Mouse (Mus musculus) G1E (cell line): ENCODE measurements around the gene Mgll. TPM values are rescaled to one million over a fixed set of nuclear protein-coding genes. Genes with fewer than 3 reads are reported as not detected.

Experiments
- ATAC-seq: 2 replicates; pipeline ENCODE4 v1.8.0; 2016; ENCODE audit warnings: mild to moderate bottlenecking; ENCODE audit not compliant: insufficient number of reproducible peaks, poor library complexity, low FRiP score, severe bottlenecking; ENCODE audit errors: extremely low read depth
- DNase-seq: peaks from one replicate; pipeline ENCODE4 v3.0.0; 2012; ENCODE audit warnings: low spot score
- H3K27me3 ChIP-seq: 2 replicates; pipeline ENCODE4 v1.6.1; 2012; ENCODE audit warnings: mild to moderate bottlenecking, low read length, inconsistent platforms; ENCODE audit not compliant: insufficient read depth
- H3K36me3 ChIP-seq: replicated peaks from 2 replicates; pipeline ENCODE3; 2012; ENCODE audit warnings: mild to moderate bottlenecking, inconsistent platforms
- H3K4me1 ChIP-seq: 2 replicates; pipeline ENCODE4 v1.6.1; 2012; ENCODE audit warnings: low read depth, low read length, inconsistent platforms, mixed read lengths; ENCODE audit not compliant: insufficient read depth
- H3K4me3 ChIP-seq: 2 replicates; pipeline ENCODE4 v1.5.1; 2012; ENCODE audit warnings: low read depth, mild to moderate bottlenecking, inconsistent platforms, low read length, moderate library complexity, mixed read lengths
- H3K9me3 ChIP-seq: replicated peaks from 2 replicates; pipeline ENCODE4 v1.6.1; 2012; ENCODE audit warnings: inconsistent platforms
- CTCF ChIP-seq: IDR thresholded peaks from 2 replicates; pipeline ENCODE4 v1.5.1; 2012; ENCODE audit warnings: low read depth, low read length, inconsistent platforms, mixed read lengths
- GATA1 ChIP-seq: IDR thresholded peaks from 2 replicates; pipeline ENCODE4 v1.6.1; 2012; ENCODE audit warnings: borderline replicate concordance, low read length, inconsistent platforms, mixed read lengths
- GATA2 ChIP-seq: IDR thresholded peaks from 2 replicates; pipeline ENCODE4 v1.6.1; 2012; ENCODE audit warnings: low read depth, low read length, inconsistent platforms, borderline replicate concordance
- POLR2AphosphoS5 ChIP-seq: IDR thresholded peaks from 2 replicates; pipeline ENCODE4 v1.6.1; 2012; ENCODE audit warnings: low read depth, low read length, inconsistent platforms; ENCODE audit not compliant: insufficient replicate concordance
- TAL1 ChIP-seq: conservative IDR thresholded peaks from 2 replicates; pipeline ENCODE4 v1.6.1; 2012; ENCODE audit warnings: low read depth, low read length, inconsistent platforms, mixed read lengths
- polyA plus RNA-seq: library from polyadenylated mRNA; stranded (reverse); fragments of >175 nt; gene quantifications from 2 replicates; pipeline ENCODE4 v1.2.3, GENCODE M21; 2012
- total RNA-seq, 2 experiments: library from RNA; stranded (forward) in 1 of 2; stranded (reverse) in 1 of 2; fragments of 200-1000 nt in 1 of 2; fragments of >200 nt in 1 of 2; fragmentation: Nextera tagmentation in 1 of 2; gene quantifications; 2 replicates each; pipeline ENCODE4 v1.2.3; 2014 to 2017

Mgll gene
- total and polyA plus RNA-seq, 3 experiments: 0.03 to 41.5 (median 0.11) TPM

GRCm38 (mm10) chr6:88800735-88801134 lies 76.5 kb downstream of the Mgll start:
- ATAC-seq (no peak), DNase-seq (no peak)
- Histone ChIP-seq H3K4me3 (no peak overlapping the region), H3K9me3 (no peaks in the 10 kb centered on the region), H3K27me3 (peaks cover 44% of the 10 kb centered on the region), H3K36me3 (no peaks in the 10 kb centered on the region), H3K4me1 (no peaks in the 10 kb centered on the region)
- no peak for TF ChIP-seq POLR2AphosphoS5
- TF ChIP-seq CTCF: no peak

DNA sequence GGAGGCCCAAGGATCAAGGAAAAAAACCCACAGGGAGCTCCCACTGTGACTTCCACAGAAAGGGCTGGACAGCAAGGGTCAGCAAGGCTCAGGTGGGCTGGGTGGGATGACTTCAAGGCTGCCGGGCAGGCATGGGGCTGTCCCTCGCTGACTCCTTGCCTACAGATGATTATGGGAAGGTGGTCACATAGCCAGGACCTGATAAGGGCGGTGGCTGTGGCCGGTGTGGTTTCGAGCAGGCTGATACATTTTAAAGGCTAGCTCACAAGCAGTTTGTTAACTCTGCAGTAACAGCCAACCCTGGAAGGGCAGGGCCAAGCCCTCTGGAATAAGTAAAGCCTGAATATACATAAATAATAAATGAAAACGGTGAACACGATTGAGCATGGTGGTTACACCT lies 78.8 kb downstream of the Mgll start:
- H3K36me3 ChIP-seq: no peaks in the 10 kb centered on the region
- H3K9me3 ChIP-seq: no peaks in the 10 kb centered on the region
- ATAC-seq (no peak), DNase-seq (no peak)
- TF ChIP-seq GATA1 (no peak), TAL1 (no peak)
- H3K4me3 ChIP-seq: no peak overlapping the region
- H3K4me1 ChIP-seq: no peaks in the 10 kb centered on the region
- peaks cover 35% of the 10 kb centered on the region for H3K27me3 ChIP-seq

- Histone ChIP-seq H3K27me3 (peaks cover 38% of the 10 kb centered on the region), H3K4me1 (no peaks in the 10 kb centered on the region), H3K36me3 (no peaks in the 10 kb centered on the region), H3K4me3 (no peak overlapping the region), H3K9me3 (no peaks in the 10 kb centered on the region)
- TF ChIP-seq POLR2AphosphoS5 (no peak), TAL1 (no peak), CTCF (no peak), GATA1 (no peak), GATA2 (no peak)
- ATAC-seq (no peak), DNase-seq (no peak)
Measured at GRCm38 (mm10) chr6:88803957-88804695, 79.9 kb downstream of the Mgll start.

DNA sequence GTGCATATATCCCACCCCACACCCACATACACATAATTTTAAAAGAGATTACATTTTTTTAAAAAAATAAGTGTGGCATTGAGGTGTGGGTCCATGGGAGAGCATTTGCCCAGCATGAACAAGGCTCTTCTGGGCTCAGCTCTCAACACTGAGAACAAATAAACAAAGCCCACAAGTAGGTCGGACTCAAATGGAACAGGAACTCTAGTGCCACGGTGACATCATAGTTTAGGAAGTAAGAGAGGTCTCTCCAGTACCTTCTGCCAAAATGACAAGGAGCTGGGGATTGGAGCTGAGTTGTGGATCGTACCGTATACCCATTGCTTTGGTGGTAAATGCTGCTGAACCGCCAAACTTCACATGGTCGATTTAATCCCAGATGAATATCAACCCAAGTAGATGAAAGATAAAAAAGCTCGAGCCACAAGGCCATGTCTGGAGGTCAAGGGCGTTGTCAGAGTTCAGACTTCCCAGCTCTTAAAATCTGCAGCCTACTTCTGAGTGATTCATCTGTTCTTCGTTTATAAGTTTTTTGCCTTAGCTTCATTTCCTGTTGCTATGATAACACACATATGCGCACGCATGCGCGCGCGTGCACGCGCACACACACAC lies 80.9 kb downstream of the Mgll start:
- Histone ChIP-seq H3K9me3 (no peaks in the 10 kb centered on the region), H3K27me3 (peaks cover 45% of the 10 kb centered on the region), H3K4me1 (no peaks in the 10 kb centered on the region), H3K4me3 (no peak overlapping the region), H3K36me3 (no peaks in the 10 kb centered on the region)
- TF ChIP-seq POLR2AphosphoS5: no peak
- TF ChIP-seq GATA2: no peak
- TF ChIP-seq GATA1: no peak
- no peak for TF ChIP-seq CTCF
- no peak for TF ChIP-seq TAL1
- DNase-seq: no peak
- no peak for ATAC-seq

DNA sequence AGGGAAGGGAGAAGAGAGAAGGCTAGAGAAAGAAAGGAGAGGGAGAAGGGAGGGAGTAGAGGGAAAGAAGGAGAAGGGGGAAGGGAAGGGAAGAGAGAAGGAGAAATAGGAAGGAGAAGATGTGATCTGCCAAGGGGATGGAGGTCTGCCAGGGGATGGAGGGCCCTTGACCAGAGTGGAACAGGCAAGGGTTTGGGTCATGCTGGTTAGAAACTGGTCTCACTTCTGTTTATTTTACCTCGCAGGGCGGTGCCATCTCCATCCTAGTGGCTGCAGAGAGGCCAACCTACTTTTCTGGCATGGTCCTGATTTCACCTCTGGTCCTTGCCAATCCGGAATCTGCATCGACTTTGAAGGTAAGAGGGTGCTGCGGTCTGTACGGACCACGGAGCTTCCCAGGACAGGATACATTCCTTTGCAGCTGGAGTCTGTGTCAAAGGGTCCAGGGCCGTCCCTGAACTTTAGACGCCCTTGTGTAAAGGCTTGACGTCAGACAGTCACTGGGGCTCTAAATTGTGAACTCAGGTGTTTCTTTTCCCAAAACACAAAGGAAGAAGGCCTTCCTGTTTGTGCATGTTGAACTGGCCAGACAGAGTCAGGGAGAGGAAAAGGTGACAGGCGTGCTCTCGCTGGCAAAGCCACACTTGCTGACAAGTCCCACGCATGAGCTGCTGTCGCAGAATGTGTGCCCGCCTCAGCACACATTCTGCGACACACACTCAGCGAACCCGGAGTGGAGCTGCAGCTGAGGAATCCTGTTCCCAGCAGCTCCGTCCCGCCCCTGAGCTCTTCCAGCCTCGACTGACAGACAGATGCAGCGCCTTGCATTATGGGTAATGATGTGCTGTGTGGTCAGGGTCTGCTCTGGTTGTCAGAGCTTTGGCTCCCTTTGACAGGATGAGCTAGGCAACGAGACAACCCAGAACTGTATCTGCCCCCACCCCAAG lies 85.2 kb downstream of the Mgll start:
- DNase-seq (no peak), ATAC-seq (no peak)
- Histone ChIP-seq H3K4me3 (no peak overlapping the region), H3K4me1 (peaks cover 5% of the 10 kb centered on the region; the same call in 1 of the 2 replicates), H3K36me3 (no peaks in the 10 kb centered on the region), H3K27me3 (peaks cover 40% of the 10 kb centered on the region), H3K9me3 (no peaks in the 10 kb centered on the region)
- TF ChIP-seq POLR2AphosphoS5 (no peak), GATA2 (no peak), GATA1 (no peak), TAL1 (no peak), CTCF (no peak)

- ATAC-seq (no peak), DNase-seq (no peak)
- Histone ChIP-seq H3K4me1 (peaks cover 5% of the 10 kb centered on the region; the same call in 1 of the 2 replicates), H3K9me3 (no peaks in the 10 kb centered on the region), H3K36me3 (no peaks in the 10 kb centered on the region), H3K4me3 (no peak overlapping the region), H3K27me3 (peaks cover 45% of the 10 kb centered on the region)
- TF ChIP-seq GATA1 (no peak), GATA2 (no peak), TAL1 (no peak), CTCF (no peak), POLR2AphosphoS5 (no peak)
Measured at GRCm38 (mm10) chr6:88810291-88810690, 86.1 kb downstream of the Mgll start.
